Mouse (Mus musculus) central nervous system, embryonic 14 days (tissue): ENCODE measurements around the gene Fam114a1. TPM values are rescaled to one million over a fixed set of nuclear protein-coding genes. Genes with fewer than 3 reads are reported as not detected.

Source experiments
- polyA plus RNA-seq: library from polyadenylated mRNA; depleted of rRNA; stranded (reverse); fragments of >200 nt; gene quantifications from 2 replicates; pipeline ENCODE4 v1.2.3, GENCODE M21; 2012; rRNA removed

Fam114a1 gene
- 12.9 and 29.5 TPM in 2 replicates for polyA plus RNA-seq

DNA sequence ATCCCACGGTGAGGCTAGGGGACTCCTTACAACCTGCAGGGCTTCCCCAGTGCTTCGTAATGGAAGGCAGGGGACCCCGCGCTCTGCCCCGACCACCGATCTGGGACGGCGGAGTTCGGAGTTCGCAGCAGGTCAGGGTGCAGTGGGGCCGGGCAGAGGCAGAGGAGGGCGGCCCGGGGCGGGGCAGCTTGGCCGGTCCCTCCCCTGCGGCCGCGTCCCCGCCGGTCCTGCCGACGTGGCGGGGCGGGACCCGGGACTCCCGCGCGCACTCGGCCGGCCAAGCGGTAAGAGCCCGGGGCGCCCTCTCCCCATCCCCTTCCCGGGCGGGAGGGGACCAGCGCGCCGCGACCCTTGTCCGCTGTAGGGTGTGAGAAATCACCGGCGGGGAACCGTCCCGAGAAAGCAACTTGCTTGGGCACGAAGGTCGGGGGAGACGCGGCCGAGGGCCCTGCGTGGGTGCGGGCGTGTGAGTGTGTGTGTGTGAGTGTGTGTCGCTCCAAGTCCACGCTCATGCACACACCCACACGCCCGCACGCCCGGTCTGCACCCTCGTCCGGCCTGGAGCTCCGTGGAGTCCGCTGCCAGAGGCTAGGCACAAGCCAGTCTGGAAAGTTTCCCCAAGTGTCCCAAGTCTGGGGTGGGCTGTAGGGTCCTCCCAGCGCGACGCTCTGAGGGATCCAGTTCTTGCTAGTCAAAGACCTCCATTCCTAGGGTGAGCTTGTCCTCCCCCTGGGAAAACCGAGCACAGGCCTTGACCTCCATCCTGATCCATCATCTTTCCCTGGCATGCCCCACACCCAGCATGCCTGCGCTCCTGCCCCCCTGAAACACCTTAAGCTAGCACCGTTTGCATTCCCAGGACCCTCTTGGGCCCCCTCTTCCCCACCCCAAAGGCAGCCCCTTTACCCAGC, at the start of gene Fam114a1:
Gene Fam114a1, plus strand, starts transcription at position 211 of the 911 bp plus-strand sequence.

DNA sequence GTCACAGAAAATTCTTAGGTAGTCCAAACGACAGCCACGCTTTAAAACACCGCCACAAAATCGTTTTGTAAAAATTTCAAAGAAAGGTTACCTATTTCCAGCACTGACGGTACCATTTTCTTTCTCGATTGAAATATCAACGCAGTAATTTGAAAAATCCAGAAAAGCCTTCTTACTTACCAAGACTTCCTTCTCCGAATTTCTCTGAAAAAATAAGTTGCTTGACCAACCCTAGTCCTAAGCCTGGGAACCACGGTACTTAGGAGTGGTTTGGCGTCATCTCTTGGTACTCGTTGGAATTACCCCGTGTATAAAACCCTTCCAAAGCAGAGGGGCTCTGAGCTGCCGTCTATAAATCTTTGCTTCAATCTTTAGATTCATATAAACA, 10.0 kb upstream of the Fam114a1 start, which contains the start of gene Tlr6:
Gene Tlr6, minus strand, starts transcription at position 255 of the 388 bp plus-strand sequence.

Other genes starting within 250 kb of the Fam114a1 start
- gene Klf3, start 166.7 kb upstream of the Fam114a1 start, polyA plus RNA-seq: 19.6 and 24.0 TPM in 2 replicates
- gene Tlr1, start 36.5 kb upstream of the Fam114a1 start, polyA plus RNA-seq: 0.74 and 1.1 TPM in 2 replicates
- gene Tlr6, start 10.0 kb upstream of the Fam114a1 start, polyA plus RNA-seq: 0.32 and 0.80 TPM in 2 replicates
- gene Tmem156, start 122.1 kb downstream of the Fam114a1 start, polyA plus RNA-seq: 0.09 and 0.21 TPM in 2 replicates
- 46.5 and 53.4 TPM in 2 replicates for gene Klhl5, start 137.5 kb downstream of the Fam114a1 start, polyA plus RNA-seq
- gene Wdr19, start 229.6 kb downstream of the Fam114a1 start, polyA plus RNA-seq: 13.1 and 13.7 TPM in 2 replicates